Mouse (Mus musculus): ENCODE data around the gene Nedd9. TPM values are rescaled to one million over a fixed set of nuclear protein-coding genes. Genes with fewer than 3 reads are reported as not detected.
"Not testable (repeated sequence)": the region's sequence is repeated elsewhere in the genome, so short reads cannot be mapped to it uniquely, and the experiment has no call there.

Nedd9 gene
- total RNA-seq, 2 experiments from 2014 or later, result 6.4 to 11.0 TPM

DNA sequence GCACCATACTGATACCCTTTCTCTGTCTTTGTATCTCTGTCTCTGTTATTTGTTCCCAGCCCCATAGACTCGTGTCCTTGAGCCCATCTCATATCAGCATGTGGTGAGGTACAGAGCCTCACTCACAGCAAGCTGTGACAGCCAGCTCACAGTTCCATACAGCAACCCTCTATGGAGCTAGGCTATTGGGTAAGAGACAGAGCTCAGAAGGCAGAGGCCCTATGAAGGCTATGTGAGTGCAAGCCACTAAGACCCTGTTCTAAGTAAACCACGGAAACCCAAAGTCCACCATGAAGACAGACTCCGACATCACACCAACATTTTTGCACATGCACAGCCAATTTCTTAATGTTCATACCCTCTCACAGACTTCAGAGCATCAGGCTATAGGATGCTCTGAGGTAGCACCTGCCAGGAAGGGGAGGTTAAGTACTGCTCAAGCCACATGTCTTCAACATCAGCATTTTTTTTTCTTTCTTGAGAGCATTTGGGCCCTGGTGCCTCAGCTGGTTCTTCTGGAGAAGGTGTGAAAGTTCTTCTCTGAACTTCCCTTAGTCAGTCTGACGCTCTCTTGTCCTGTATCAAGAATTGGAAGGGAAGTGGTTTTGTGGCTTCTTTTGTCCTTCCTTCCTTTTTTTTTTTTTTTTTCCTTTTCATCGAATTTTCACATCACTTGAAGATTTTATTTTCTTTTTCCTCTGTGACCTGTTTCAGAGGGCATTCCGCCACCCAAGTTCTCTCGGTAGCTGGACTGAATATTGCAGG is 105.9 kb downstream of the Nedd9 start:
- DNase-seq (ENCODE audit: low spot score in 2 of 2), result no peak
- intact Hi-C loops (cut with DNase I), result no loop called here

GRCm38 (mm10) chr13:41379951-41380465 is 107.2 kb downstream of the Nedd9 start:
- DNase-seq (ENCODE audit: low spot score in 2 of 2), result no peak
- intact Hi-C loops (cut with DNase I), result no loop called here

GRCm38 (mm10) chr13:41378462-41378861 is 108.7 kb downstream of the Nedd9 start:
- intact Hi-C loops (cut with DNase I), result no loop called here
- no peak for DNase-seq (ENCODE audit: low spot score in 2 of 2)

- intact Hi-C loops (cut with DNase I), result no loop called here
- DNase-seq (ENCODE audit: low spot score in 2 of 2), result no peak
Measured at GRCm38 (mm10) chr13:41377856-41378255, 109.3 kb downstream of the Nedd9 start.

GRCm38 (mm10) chr13:41377011-41377431 is 110.1 kb downstream of the Nedd9 start:
- intact Hi-C loops (cut with DNase I), result no loop called here
- DNase-seq (ENCODE audit: low spot score in 2 of 2), result no peak

DNA sequence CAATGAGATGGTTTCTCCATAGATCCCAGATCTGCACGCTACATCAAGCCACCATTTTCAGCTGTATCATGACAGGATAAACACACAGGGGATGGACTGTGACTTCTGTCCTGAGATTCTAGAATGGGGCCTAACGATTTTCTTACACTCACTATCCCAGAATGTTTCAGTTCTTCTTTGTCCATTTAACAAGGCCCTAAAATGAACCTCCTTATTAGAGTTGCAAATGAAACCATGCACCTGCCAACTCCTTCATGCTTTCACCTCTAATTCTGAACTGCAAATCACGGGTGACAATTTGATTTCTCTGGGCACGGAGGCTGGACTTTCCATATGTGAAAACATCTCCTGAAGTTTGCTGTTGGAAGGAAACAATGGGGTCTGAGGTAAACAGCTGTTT is 111.1 kb downstream of the Nedd9 start:
- intact Hi-C loops (cut with DNase I), result no loop called here
- no peak for DNase-seq (ENCODE audit: low spot score in 2 of 2)

DNA sequence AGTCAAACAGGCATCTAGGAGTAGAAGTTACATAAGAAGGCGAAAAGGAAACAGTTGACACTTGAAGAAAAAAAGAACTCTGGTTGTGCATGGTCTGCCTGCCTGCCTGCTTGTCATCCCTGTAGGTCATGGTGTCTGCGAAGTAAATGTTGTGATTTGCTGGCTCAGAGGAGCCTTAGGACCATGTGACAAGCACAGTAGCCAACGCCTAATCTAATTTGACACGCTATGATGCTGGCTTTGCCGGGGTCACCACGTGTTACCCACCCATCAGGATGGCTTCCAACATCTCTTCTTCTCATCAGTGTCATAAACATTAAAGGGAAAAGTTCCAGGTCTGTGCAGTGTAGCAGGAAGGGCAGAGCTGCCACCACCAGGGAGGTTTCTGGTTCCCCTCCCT is 111.5 kb downstream of the Nedd9 start:
- DNase-seq (ENCODE audit: low spot score in 2 of 2), result no peak
- intact Hi-C loops (cut with DNase I), result no loop called here

- intact Hi-C loops (cut with DNase I), result no loop called here
- no peak for DNase-seq (ENCODE audit: low spot score in 2 of 2)
Measured at GRCm38 (mm10) chr13:41374886-41375285, 112.3 kb downstream of the Nedd9 start.

- intact Hi-C loops (cut with DNase I), result no loop called here
- no peak for DNase-seq (ENCODE audit: low spot score in 2 of 2)
Measured at GRCm38 (mm10) chr13:41372555-41373460, 114.4 kb downstream of the Nedd9 start.

GRCm38 (mm10) chr13:41371547-41371946 is 115.6 kb downstream of the Nedd9 start:
- DNase-seq (ENCODE audit: low spot score in 2 of 2), result no peak
- intact Hi-C loops (cut with DNase I), result no loop called here

DNA sequence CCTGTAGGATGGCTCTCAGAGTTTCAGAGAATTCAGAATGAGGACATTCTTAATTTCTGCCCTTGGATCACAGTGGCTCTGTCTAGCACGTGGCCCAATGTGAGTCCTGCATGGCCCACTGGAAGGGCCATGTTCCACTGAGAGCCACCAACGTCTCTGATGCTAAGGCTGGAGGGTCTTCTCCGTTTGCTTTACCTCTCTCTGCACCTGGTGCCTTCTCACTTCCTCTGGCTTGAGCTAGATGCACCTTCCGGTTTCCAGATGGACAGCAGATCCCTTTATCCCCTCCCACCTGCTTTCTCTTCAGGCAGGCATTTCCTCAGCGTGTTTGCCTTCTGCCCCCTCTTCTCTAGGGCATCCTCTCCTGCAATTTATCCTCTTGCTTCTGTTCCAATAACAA is 118.5 kb downstream of the Nedd9 start:
- intact Hi-C loops (cut with DNase I), result no loop called here
- no peak for DNase-seq (ENCODE audit: low spot score in 2 of 2)

DNA sequence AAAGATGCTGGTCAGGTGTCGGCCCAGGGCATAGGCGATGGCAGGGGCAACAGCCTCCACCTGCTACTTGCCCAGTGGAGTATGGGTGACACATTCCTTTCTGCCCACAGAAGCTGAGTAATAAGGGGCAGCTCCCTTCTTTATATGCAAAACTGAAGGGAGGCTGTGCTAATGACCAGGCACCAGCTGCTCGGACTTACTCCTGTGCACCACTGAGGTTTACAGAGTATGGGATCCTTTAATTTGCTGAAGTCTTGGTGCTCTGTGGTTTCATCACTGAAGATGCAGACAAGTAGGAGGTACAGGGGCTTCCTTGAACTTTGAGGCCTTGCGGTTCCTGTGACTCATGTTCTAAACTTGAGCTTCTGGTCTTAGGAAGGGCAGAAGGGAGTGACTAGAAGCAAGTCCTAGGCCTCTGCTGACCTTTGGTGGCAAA is 120.0 kb downstream of the Nedd9 start:
- intact Hi-C loops (cut with DNase I), result no loop called here

DNA sequence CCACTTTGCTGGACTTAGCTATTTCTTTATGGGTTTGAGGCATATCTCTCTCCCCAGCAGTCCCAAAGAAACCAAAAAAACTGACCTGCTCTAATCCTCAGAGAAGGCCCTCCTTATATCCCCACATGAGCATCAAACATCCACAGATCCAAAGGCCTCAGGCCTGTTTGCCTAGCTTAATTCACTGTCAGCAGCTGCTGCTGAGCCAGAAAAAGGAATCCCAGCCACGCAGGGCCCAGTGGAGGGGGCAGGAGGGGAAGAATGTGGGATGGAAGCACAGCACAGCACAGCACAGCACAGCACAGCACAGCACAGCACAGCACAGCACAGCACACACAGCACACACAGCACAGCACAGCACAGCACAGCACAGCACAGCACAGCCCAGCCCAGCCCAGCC is 120.6 kb downstream of the Nedd9 start:
- intact Hi-C loops (cut with DNase I); DNase-seq (ENCODE audit: low spot score in 2 of 2): not testable (repeated sequence)

More for the DNA sequence above, 120.0 kb downstream of the Nedd9 start:
- no peak for DNase-seq (ENCODE audit: low spot score in 2 of 2)

DNA sequence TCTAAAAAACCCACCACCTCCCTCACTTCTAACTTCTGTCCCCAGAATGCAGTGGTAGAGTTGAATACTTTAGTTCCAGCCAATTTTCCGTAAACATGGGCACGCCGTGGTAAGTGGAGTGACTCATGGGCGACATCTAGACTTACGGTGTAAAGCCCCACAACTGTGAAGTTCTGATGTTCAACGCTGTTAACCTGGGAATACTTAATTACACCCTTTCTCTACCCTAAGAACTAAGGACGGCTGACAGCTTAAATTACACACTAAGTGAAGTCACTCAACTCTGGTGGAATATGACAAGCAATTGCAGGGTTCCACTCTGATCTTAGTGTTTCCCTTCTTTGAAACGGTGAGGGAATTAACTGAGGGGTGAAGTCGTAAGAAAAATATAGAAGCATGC is 122.9 kb downstream of the Nedd9 start:
- DNase-seq (ENCODE audit: low spot score in 2 of 2), result no peak
- intact Hi-C loops (cut with DNase I), result no loop called here

- no peak for DNase-seq (ENCODE audit: low spot score in 2 of 2)
- intact Hi-C loops (cut with DNase I), result no loop called here
Measured at GRCm38 (mm10) chr13:41362909-41363308, 124.3 kb downstream of the Nedd9 start.

DNA sequence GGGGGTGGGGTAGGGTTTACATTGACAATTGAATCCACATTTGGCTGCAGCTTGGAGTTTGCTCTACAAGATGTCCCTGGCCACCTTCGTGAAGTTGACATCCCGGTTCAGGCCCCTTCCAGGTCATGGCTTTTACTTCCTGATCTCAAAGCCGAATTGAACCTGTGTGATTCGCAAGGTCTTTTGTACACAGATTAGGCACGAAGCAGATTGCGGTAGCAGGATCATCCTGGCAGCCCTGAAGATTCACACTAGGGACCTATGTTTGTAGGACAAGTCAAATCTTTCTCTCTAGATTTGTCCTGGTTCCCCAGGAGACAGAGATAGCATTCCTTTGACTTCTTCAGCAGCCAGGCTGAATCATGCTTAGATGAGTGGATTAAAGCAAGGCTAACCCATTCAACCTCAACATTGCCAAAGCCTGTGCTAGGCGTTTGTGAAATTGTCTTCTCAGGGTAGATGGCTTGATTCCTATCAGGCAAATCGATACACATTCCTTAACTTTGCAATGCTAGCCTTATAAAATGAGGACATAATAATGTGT is 126.8 kb downstream of the Nedd9 start:
- no peak for DNase-seq (ENCODE audit: low spot score in 2 of 2)
- intact Hi-C loops (cut with DNase I), result no loop called here

GRCm38 (mm10) chr13:41359330-41360215 is 127.6 kb downstream of the Nedd9 start:
- intact Hi-C loops (cut with DNase I), result loop anchor here (2.0 to 5.0 kb wide), 3 partner anchors 57 to 213 kb away; no protein-coding TSS in a partner anchor
- no peak for DNase-seq (ENCODE audit: low spot score in 2 of 2)

GRCm38 (mm10) chr13:41358480-41359180 is 128.5 kb downstream of the Nedd9 start:
- intact Hi-C loops (cut with DNase I), result loop anchor here (1.0 to 5.0 kb wide), 4 partner anchors 18 to 214 kb away; no protein-coding TSS in a partner anchor
- peak; percentile 95 to 97 for DNase-seq (ENCODE audit: low spot score in 2 of 2)

Data from left cerebral cortex, postnatal 25 days (tissue).